ENCODE assay signal across 8 mouse cellular contexts in genomic region chr13:104228384-104229066, GRCm38 (mm10). TPM values are rescaled to one million over a fixed set of nuclear protein-coding genes. Genes with fewer than 3 reads are reported as not detected.
DNase-seq lines count a peak whose midpoint lies in the region; ATAC-seq lines count a peak whose summit lies in the region.

Cenpk (plus strand) TSS chr13:104228611.
Ppwd1 (minus strand) TSS chr13:104228843.

- DNase-seq in NIH3T3 (ENCODE audit: low read depth): peak; percentile 97
- DNase-seq in cerebellum, postnatal 10 days: peak; percentile 98
- peak; percentile 95 to 97 for DNase-seq in frontal cortex, postnatal 10 days (ENCODE audit: low spot score in 2 of 2)
- peak; percentile 97 to 98 for DNase-seq in layer of hippocampus, postnatal 14 days (ENCODE audit: low spot score in 2 of 2)
- DNase-seq in lung, postnatal 14 days: peak; percentile 95
- DNase-seq in retina, adult 2 months (ENCODE audit: low read depth, low spot score): peak; percentile 90
- DNase-seq in thymus, postnatal 36 days: peak; percentile 95 to 96

- H3K4me1 ChIP-seq in hindbrain, embryonic 12.5 days: peaks cover 14% of the 10 kb centered on the region

- H3K4me3 ChIP-seq in hindbrain, embryonic 12.5 days: peak within 1 kb of the TSS; percentile 71

- WGBS in hindbrain, embryonic 12.5 days: under 1% methylated on average over 55 of the region's 55 CpGs

- peak within 1 kb of the TSS; percentile 89 for H3K27ac ChIP-seq in hindbrain, embryonic 12.5 days

- no peaks in the 10 kb centered on the region for H3K36me3 ChIP-seq in hindbrain, embryonic 12.5 days

- peak within 1 kb of the TSS; percentile 64 for H3K4me2 ChIP-seq in hindbrain, embryonic 12.5 days (replicated peaks)

- H3K27me3 ChIP-seq in hindbrain, embryonic 12.5 days: no peaks in the 10 kb centered on the region

- ATAC-seq in hindbrain, embryonic 12.5 days (ENCODE audit: low FRiP score): peak; percentile 99

- H3K9ac ChIP-seq in hindbrain, embryonic 12.5 days: peak within 1 kb of the TSS; percentile 79

- H3K9me3 ChIP-seq in hindbrain, embryonic 12.5 days (replicated peaks): no peaks in the 10 kb centered on the region

RNA-seq across cellular contexts. Expression of gene Cenpk, which starts in this region (rescaled TPM):
- 43.1 and 46.2 TPM in 2 replicates for polyA plus RNA-seq in hindbrain, embryonic 12.5 days (2016; fragmentation: Nextera tagmentation; extraction: Ambion mirVana)
- total RNA-seq in layer of hippocampus, postnatal 14 days (2021): 1 to 10 TPM; 1.7 to 1.9 TPM

RNA-seq across cellular contexts. Expression of gene Ppwd1, which starts in this region (rescaled TPM):
- polyA plus RNA-seq in hindbrain, embryonic 12.5 days (2016; fragmentation: Nextera tagmentation; extraction: Ambion mirVana): 13.1 and 13.6 TPM in 2 replicates
- total RNA-seq in layer of hippocampus, postnatal 14 days (2021): 10 to 100 TPM; 11.5 to 14.0 TPM

Comparison
In these comparisons a context has a peak if more than half of its experiments do, and no peak if none do; other contexts are left out.
1. Peak in every context shown above with its lines: DNase-seq, ATAC-seq, H3K4me3 ChIP-seq and H3K27ac ChIP-seq.